Mouse (Mus musculus): ENCODE measurements around the gene Gpn2. TPM values are rescaled to one million over a fixed set of nuclear protein-coding genes. Genes with fewer than 3 reads are reported as not detected.

Gpn2 gene
- polyA plus RNA-seq, 1 experiment from 2014 or later, result 17.1 TPM

- 94% methylated on average over 8 of the region's 8 CpGs for WGBS
These were observed 28.9 kb downstream of the Gpn2 start for GRCm38 (mm10) chr4:133613026-133613425.

GRCm38 (mm10) chr4:133613867-133614266 lies 29.7 kb downstream of the Gpn2 start:
- Histone ChIP-seq H3K36me3 (ENCODE audit: control insufficient read depth, insufficient read depth, low read length) (peaks cover 15% of the 10 kb centered on the region; the same call in 1 of the 2 replicates), H3K27ac (ENCODE audit: low read length) (no peak overlapping the region), H3K4me2 (ENCODE audit: low read depth, low read length) (no peak overlapping the region), H3K27me3 (replicated peaks; ENCODE audit: control insufficient read depth, insufficient read depth, low read length) (no peaks in the 10 kb centered on the region), H3K9ac (ENCODE audit: low read depth, low read length) (no peak overlapping the region), H3K9me3 (ENCODE audit: control insufficient read depth, low read length) (0 out of 2 replicates have a peak, but pooled peaks cover 3% of the 10 kb centered on the region), H3K4me1 (ENCODE audit: control insufficient read depth, insufficient read depth, low read length) (no peaks in the 10 kb centered on the region), H3K4me3 (ENCODE audit: low read length) (no peak overlapping the region)
- ATAC-seq, result no peak
- 84% methylated on average over 4 of the region's 4 CpGs for WGBS

More at GRCm38 (mm10) chr4:133613026-133613425, 28.9 kb downstream of the Gpn2 start:
- Histone ChIP-seq H3K4me1 (ENCODE audit: control insufficient read depth, insufficient read depth, low read length) (no peaks in the 10 kb centered on the region), H3K27ac (ENCODE audit: low read length) (no peak overlapping the region), H3K36me3 (ENCODE audit: control insufficient read depth, insufficient read depth, low read length) (peaks cover 15% of the 10 kb centered on the region), H3K9me3 (ENCODE audit: control insufficient read depth, low read length) (0 out of 2 replicates have a peak, but pooled peaks cover 3% of the 10 kb centered on the region), H3K4me3 (ENCODE audit: low read length) (no peak overlapping the region), H3K27me3 (replicated peaks; ENCODE audit: control insufficient read depth, insufficient read depth, low read length) (no peaks in the 10 kb centered on the region), H3K4me2 (ENCODE audit: low read depth, low read length) (no peak overlapping the region), H3K9ac (ENCODE audit: low read depth, low read length) (no peak overlapping the region)
- no peak for ATAC-seq

GRCm38 (mm10) chr4:133614274-133614761 lies 30.2 kb downstream of the Gpn2 start:
- Histone ChIP-seq H3K27me3 (replicated peaks; ENCODE audit: control insufficient read depth, insufficient read depth, low read length) (no peaks in the 10 kb centered on the region), H3K9me3 (ENCODE audit: control insufficient read depth, low read length) (0 out of 2 replicates have a peak, but pooled peaks cover 3% of the 10 kb centered on the region), H3K4me2 (ENCODE audit: low read depth, low read length) (no peak overlapping the region), H3K36me3 (ENCODE audit: control insufficient read depth, insufficient read depth, low read length) (peaks cover 15% of the 10 kb centered on the region; the same call in 1 of the 2 replicates), H3K4me3 (ENCODE audit: low read length) (no peak overlapping the region), H3K4me1 (ENCODE audit: control insufficient read depth, insufficient read depth, low read length) (no peaks in the 10 kb centered on the region), H3K9ac (ENCODE audit: low read depth, low read length) (no peak overlapping the region), H3K27ac (ENCODE audit: low read length) (no peak overlapping the region)
- ATAC-seq, result no peak
- WGBS, result 84% methylated on average over 8 of the region's 8 CpGs

- H3K4me2 ChIP-seq (ENCODE audit: low read depth, low read length), result no peak overlapping the region
- H3K4me1 ChIP-seq (ENCODE audit: control insufficient read depth, insufficient read depth, low read length), result no peaks in the 10 kb centered on the region
- no peak overlapping the region for H3K9ac ChIP-seq (ENCODE audit: low read depth, low read length)
- H3K4me3 ChIP-seq (ENCODE audit: low read length), result no peak overlapping the region
- H3K27me3 ChIP-seq (replicated peaks; ENCODE audit: control insufficient read depth, insufficient read depth, low read length), result no peaks in the 10 kb centered on the region
- no peak for ATAC-seq
- WGBS, result 81% methylated on average over 10 of the region's 10 CpGs
- 0 out of 2 replicates have a peak, but pooled peaks cover 3% of the 10 kb centered on the region for H3K9me3 ChIP-seq (ENCODE audit: control insufficient read depth, low read length)
- H3K36me3 ChIP-seq (ENCODE audit: control insufficient read depth, insufficient read depth, low read length), result peaks cover 15% of the 10 kb centered on the region; the same call in 1 of the 2 replicates
- H3K27ac ChIP-seq (ENCODE audit: low read length), result no peak overlapping the region
These were observed 31.3 kb downstream of the Gpn2 start for GRCm38 (mm10) chr4:133615416-133615815.

GRCm38 (mm10) chr4:133617936-133618335 lies 33.8 kb downstream of the Gpn2 start:
- Histone ChIP-seq H3K4me2 (ENCODE audit: low read depth, low read length) (no peak overlapping the region), H3K9ac (ENCODE audit: low read depth, low read length) (no peak overlapping the region), H3K27me3 (replicated peaks; ENCODE audit: control insufficient read depth, insufficient read depth, low read length) (no peaks in the 10 kb centered on the region), H3K36me3 (ENCODE audit: control insufficient read depth, insufficient read depth, low read length) (0 out of 2 replicates have a peak, but pooled peaks cover 4% of the 10 kb centered on the region), H3K4me1 (ENCODE audit: control insufficient read depth, insufficient read depth, low read length) (no peaks in the 10 kb centered on the region), H3K27ac (ENCODE audit: low read length) (no peak overlapping the region), H3K4me3 (ENCODE audit: low read length) (no peak overlapping the region), H3K9me3 (ENCODE audit: control insufficient read depth, low read length) (no peaks in the 10 kb centered on the region)
- 94% methylated on average over 11 of the region's 11 CpGs for WGBS
- no peak for ATAC-seq

GRCm38 (mm10) chr4:133619473-133620136 lies 35.4 kb downstream of the Gpn2 start:
- Histone ChIP-seq H3K36me3 (ENCODE audit: control insufficient read depth, insufficient read depth, low read length) (0 out of 2 replicates have a peak, but pooled peaks cover 3% of the 10 kb centered on the region), H3K9ac (ENCODE audit: low read depth, low read length) (no peak overlapping the region), H3K4me3 (ENCODE audit: low read length) (no peak overlapping the region), H3K9me3 (ENCODE audit: control insufficient read depth, low read length) (no peaks in the 10 kb centered on the region), H3K27me3 (replicated peaks; ENCODE audit: control insufficient read depth, insufficient read depth, low read length) (no peaks in the 10 kb centered on the region), H3K27ac (ENCODE audit: low read length) (no peak overlapping the region), H3K4me1 (ENCODE audit: control insufficient read depth, insufficient read depth, low read length) (no peaks in the 10 kb centered on the region), H3K4me2 (ENCODE audit: low read depth, low read length) (no peak overlapping the region)
- peak; percentile 44; the same call in 1 of the 2 replicates for ATAC-seq
- 58% methylated on average over 4 of the region's 4 CpGs for WGBS

GRCm38 (mm10) chr4:133620668-133621067 lies 36.5 kb downstream of the Gpn2 start:
- Histone ChIP-seq H3K36me3 (ENCODE audit: control insufficient read depth, insufficient read depth, low read length) (peaks cover 3% of the 10 kb centered on the region; the same call in 1 of the 2 replicates), H3K27ac (ENCODE audit: low read length) (no peak overlapping the region), H3K9ac (ENCODE audit: low read depth, low read length) (no peak overlapping the region), H3K27me3 (replicated peaks; ENCODE audit: control insufficient read depth, insufficient read depth, low read length) (no peaks in the 10 kb centered on the region), H3K4me2 (ENCODE audit: low read depth, low read length) (no peak overlapping the region), H3K4me3 (ENCODE audit: low read length) (no peak overlapping the region), H3K4me1 (ENCODE audit: control insufficient read depth, insufficient read depth, low read length) (no peaks in the 10 kb centered on the region), H3K9me3 (ENCODE audit: control insufficient read depth, low read length) (no peaks in the 10 kb centered on the region)
- 81% methylated on average over 8 of the region's 8 CpGs for WGBS
- ATAC-seq, result no peak

- 78% methylated on average over 11 of the region's 11 CpGs for WGBS
These were observed 38.1 kb downstream of the Gpn2 start for GRCm38 (mm10) chr4:133622161-133622695.

GRCm38 (mm10) chr4:133624830-133625229 lies 40.7 kb downstream of the Gpn2 start:
- Histone ChIP-seq H3K9me3 (ENCODE audit: control insufficient read depth, low read length) (no peaks in the 10 kb centered on the region), H3K27me3 (replicated peaks; ENCODE audit: control insufficient read depth, insufficient read depth, low read length) (no peaks in the 10 kb centered on the region), H3K27ac (ENCODE audit: low read length) (no peak overlapping the region), H3K4me2 (ENCODE audit: low read depth, low read length) (no peak overlapping the region), H3K9ac (ENCODE audit: low read depth, low read length) (no peak overlapping the region), H3K4me1 (ENCODE audit: control insufficient read depth, insufficient read depth, low read length) (no peaks in the 10 kb centered on the region), H3K36me3 (ENCODE audit: control insufficient read depth, insufficient read depth, low read length) (peaks cover 7% of the 10 kb centered on the region), H3K4me3 (ENCODE audit: low read length) (no peak overlapping the region)
- 89% methylated on average over 7 of the region's 7 CpGs for WGBS
- no peak for ATAC-seq

More at GRCm38 (mm10) chr4:133622161-133622695, 38.1 kb downstream of the Gpn2 start:
- H3K27me3 ChIP-seq (replicated peaks; ENCODE audit: control insufficient read depth, insufficient read depth, low read length), result no peaks in the 10 kb centered on the region
- ATAC-seq, result no peak
- H3K36me3 ChIP-seq (ENCODE audit: control insufficient read depth, insufficient read depth, low read length), result peaks cover 7% of the 10 kb centered on the region
- no peak overlapping the region for H3K27ac ChIP-seq (ENCODE audit: low read length)
- H3K9ac ChIP-seq (ENCODE audit: low read depth, low read length), result no peak overlapping the region
- no peak overlapping the region for H3K4me3 ChIP-seq (ENCODE audit: low read length)
- H3K4me2 ChIP-seq (ENCODE audit: low read depth, low read length), result no peak overlapping the region
- no peaks in the 10 kb centered on the region for H3K4me1 ChIP-seq (ENCODE audit: control insufficient read depth, insufficient read depth, low read length)
- H3K9me3 ChIP-seq (ENCODE audit: control insufficient read depth, low read length), result no peaks in the 10 kb centered on the region

All from intestine, embryonic 16.5 days (tissue).